Mouse (Mus musculus) limb, embryonic 14.5 days (tissue): ENCODE measurements around the gene Gabarap. TPM values are rescaled to one million over a fixed set of nuclear protein-coding genes. Genes with fewer than 3 reads are reported as not detected.

Experiments used
- ATAC-seq: fragments of 200-750 bp; cut with Nextera tagmentation; 2 replicates; pipeline ENCODE4 v1.8.0; 2017; ENCODE audit warnings: low read depth, moderate number of reproducible peaks, moderate TSS enrichment; ENCODE audit not compliant: low FRiP score
- DNase-seq: peaks from one replicate; pipeline ENCODE4 v3.0.0-alpha.2; 2015; ENCODE audit warnings: low spot score
- H3K27ac ChIP-seq: fragments of 300-500 bp; sonication (generic); replicated peaks from 2 replicates; pipeline ENCODE4 v1.5.1; 2014; ENCODE audit warnings: low read depth, mild to moderate bottlenecking, low read length, moderate library complexity, mixed read lengths
- H3K27me3 ChIP-seq: fragments of 300-500 bp; sonication (generic); 2 replicates; pipeline ENCODE4 v1.6.1; 2014; ENCODE audit warnings: low read length, mixed read lengths; ENCODE audit not compliant: control insufficient read depth, insufficient read depth
- H3K36me3 ChIP-seq: fragments of 300-500 bp; sonication (generic); 2 replicates; pipeline ENCODE4 v1.6.1; 2014; ENCODE audit warnings: mild to moderate bottlenecking, low read length, moderate library complexity, mixed read lengths; ENCODE audit not compliant: control insufficient read depth, insufficient read depth
- H3K4me1 ChIP-seq: fragments of 300-500 bp; sonication (generic); 2 replicates; pipeline ENCODE4 v1.6.1; 2014; ENCODE audit warnings: antibody characterized with exemption, low read length, mixed read lengths; ENCODE audit not compliant: control insufficient read depth, insufficient read depth
- H3K4me2 ChIP-seq: fragments of 300-500 bp; sonication (generic); replicated peaks from 2 replicates; pipeline ENCODE4 v1.6.1; 2014; ENCODE audit warnings: low read depth, mild to moderate bottlenecking, low read length, moderate library complexity; ENCODE audit not compliant: severe bottlenecking
- H3K4me3 ChIP-seq: fragments of 300-500 bp; sonication (generic); replicated peaks from 2 replicates; pipeline ENCODE4 v1.5.1; 2014; ENCODE audit warnings: low read length
- H3K9ac ChIP-seq: fragments of 300-500 bp; sonication (generic); 2 replicates; pipeline ENCODE4 v1.6.1; 2014; ENCODE audit warnings: mild to moderate bottlenecking, low read depth, low read length, moderate library complexity; ENCODE audit not compliant: severe bottlenecking
- H3K9me3 ChIP-seq: fragments of 300-500 bp; sonication (generic); 2 replicates; pipeline ENCODE4 v1.6.1; 2016; ENCODE audit warnings: low read length; ENCODE audit not compliant: control insufficient read depth
- POLR2A ChIP-seq: fragments of 200-500 bp; IDR thresholded peaks from 2 replicates; pipeline ENCODE4 v1.8.0; 2012; ENCODE audit warnings: inconsistent platforms, mild to moderate bottlenecking, moderate library complexity, borderline replicate concordance; ENCODE audit not compliant: insufficient read depth, insufficient read length; ENCODE audit errors: extremely low read depth
- WGBS: fragments of 180-500 bp; shearing (Covaris S2); extraction: QIAGEN DNeasy Blood & Tissue Kit; methylation state at CpG from one replicate; pipeline ENCODE4 v1.1.7; 2014; 5-methylcytosine and 5-hydroxymethylcytosine counted together
- polyA plus RNA-seq, 2 experiments: library from polyadenylated mRNA; depleted of rRNA in 1 of 2; stranded (reverse) in 1 of 2; unstranded in 1 of 2; fragments of >200 nt; fragmentation: Nextera tagmentation in 1 of 2; extraction: Ambion mirVana in 1 of 2; gene quantifications; 2 replicates each; pipeline versions ENCODE4 v1.2.1 to v1.2.3; 2012 to 2014

Gene Gabarap
- polyA plus RNA-seq, 2 experiments: 431 to 574 TPM

GRCm38 (mm10) chr11:70030651-70031320 lies 39.8 kb downstream of the Gabarap start:
- Histone ChIP-seq H3K27ac (no peak overlapping the region), H3K36me3 (peaks cover 44% of the 10 kb centered on the region), H3K4me1 (peaks cover 44% of the 10 kb centered on the region), H3K9me3 (no peaks in the 10 kb centered on the region), H3K27me3 (no peaks in the 10 kb centered on the region), H3K4me2 (no peak overlapping the region), H3K9ac (no peak overlapping the region), H3K4me3 (no peak overlapping the region)
- ATAC-seq (no peak), DNase-seq (no peak)
- WGBS: 96% methylated on average over 28 of the region's 28 CpGs
- TF ChIP-seq POLR2A: no peak

GRCm38 (mm10) chr11:70031321-70031670 lies 40.4 kb downstream of the Gabarap start:
- 97% methylated on average over 11 of the region's 11 CpGs for WGBS
- Histone ChIP-seq H3K27ac (no peak overlapping the region), H3K27me3 (no peaks in the 10 kb centered on the region), H3K4me2 (no peak overlapping the region), H3K36me3 (peaks cover 49% of the 10 kb centered on the region), H3K4me1 (peaks cover 39% of the 10 kb centered on the region), H3K4me3 (no peak overlapping the region), H3K9me3 (no peaks in the 10 kb centered on the region), H3K9ac (no peak overlapping the region)
- no peak for TF ChIP-seq POLR2A
- DNase-seq (no peak), ATAC-seq (no peak)

- WGBS: 77% methylated on average over 7 of the region's 7 CpGs
- Histone ChIP-seq H3K36me3 (peaks cover 73% of the 10 kb centered on the region), H3K4me2 (no peak overlapping the region), H3K4me1 (no peaks in the 10 kb centered on the region), H3K27me3 (no peaks in the 10 kb centered on the region), H3K27ac (no peak overlapping the region), H3K4me3 (no peak overlapping the region), H3K9me3 (no peaks in the 10 kb centered on the region), H3K9ac (no peak overlapping the region)
- ATAC-seq: no peak
- no peak for DNase-seq
- TF ChIP-seq POLR2A: no peak
Observed at GRCm38 (mm10) chr11:70038174-70038573, 47.2 kb downstream of the Gabarap start.

GRCm38 (mm10) chr11:70039631-70040030 lies 48.7 kb downstream of the Gabarap start:
- no peaks in the 10 kb centered on the region for H3K9me3 ChIP-seq
- H3K4me3 ChIP-seq: no peak overlapping the region
- no peak for TF ChIP-seq POLR2A
- no peaks in the 10 kb centered on the region for H3K4me1 ChIP-seq
- H3K36me3 ChIP-seq: peaks cover 76% of the 10 kb centered on the region
- H3K9ac ChIP-seq: no peak overlapping the region
- no peak overlapping the region for H3K27ac ChIP-seq
- H3K4me2 ChIP-seq: no peak overlapping the region
- no peaks in the 10 kb centered on the region for H3K27me3 ChIP-seq
- DNase-seq (no peak), ATAC-seq (no peak)
- 88% methylated on average over 10 of the region's 10 CpGs for WGBS

- DNase-seq (no peak), ATAC-seq (no peak)
- H3K9ac ChIP-seq: no peak overlapping the region
- H3K4me2 ChIP-seq: no peak overlapping the region
- 93% methylated on average over 7 of the region's 7 CpGs for WGBS
- H3K9me3 ChIP-seq: no peaks in the 10 kb centered on the region
- H3K36me3 ChIP-seq: peaks cover 79% of the 10 kb centered on the region
- H3K27me3 ChIP-seq: no peaks in the 10 kb centered on the region
- H3K27ac ChIP-seq: no peak overlapping the region
- H3K4me3 ChIP-seq: no peak overlapping the region
- no peaks in the 10 kb centered on the region for H3K4me1 ChIP-seq
- no peak for TF ChIP-seq POLR2A
Observed at GRCm38 (mm10) chr11:70040184-70040583, 49.2 kb downstream of the Gabarap start.
